Mouse (Mus musculus) forebrain, embryonic 13.5 days (tissue): ENCODE results near the gene D630003M21Rik. TPM values are rescaled to one million over a fixed set of nuclear protein-coding genes. Genes with fewer than 3 reads are reported as not detected.

Experiments
- ATAC-seq: fragments of 200-750 bp; cut with Nextera tagmentation; 2 replicates; pipeline ENCODE4 v1.8.0; 2017
- H3K27ac ChIP-seq: fragments of 300-500 bp; sonication (generic); 2 replicates; pipeline ENCODE4 v1.5.1; 2015; ENCODE audit warnings: inconsistent platforms, mild to moderate bottlenecking, moderate library complexity
- H3K27me3 ChIP-seq: fragments of 300-500 bp; sonication (generic); 2 replicates; pipeline ENCODE4 v1.6.1; 2015; ENCODE audit warnings: mild to moderate bottlenecking, inconsistent platforms
- H3K36me3 ChIP-seq: fragments of 300-500 bp; sonication (generic); 2 replicates; pipeline ENCODE4 v1.6.1; 2015; ENCODE audit warnings: mild to moderate bottlenecking, inconsistent platforms; ENCODE audit not compliant: poor library complexity, severe bottlenecking
- H3K4me1 ChIP-seq: fragments of 300-500 bp; sonication (generic); 2 replicates; pipeline ENCODE4 v1.6.1; 2015; ENCODE audit warnings: inconsistent platforms
- H3K4me2 ChIP-seq: fragments of 300-500 bp; sonication (generic); 2 replicates; pipeline ENCODE4 v1.6.1; 2015; ENCODE audit warnings: inconsistent platforms, mild to moderate bottlenecking, moderate library complexity
- H3K4me3 ChIP-seq: fragments of 300-500 bp; sonication (generic); 2 replicates; pipeline ENCODE4 v1.5.1; 2015; ENCODE audit warnings: mild to moderate bottlenecking, inconsistent platforms
- H3K9ac ChIP-seq: fragments of 300-500 bp; sonication (generic); 2 replicates; pipeline ENCODE4 v1.6.1; 2015; ENCODE audit warnings: mild to moderate bottlenecking, inconsistent platforms
- H3K9me3 ChIP-seq: fragments of 300-500 bp; sonication (generic); replicated peaks from 2 replicates; pipeline ENCODE4 v1.6.1; 2016; ENCODE audit warnings: inconsistent platforms
- WGBS: fragments of 180-500 bp; shearing (Covaris S2); methylation state at CpG from one replicate; pipeline ENCODE4 v1.1.7; 2015; 5-methylcytosine and 5-hydroxymethylcytosine counted together
- polyA plus RNA-seq: library from polyadenylated mRNA; unstranded; fragments of >200 nt; fragmentation: Nextera tagmentation; extraction: Ambion mirVana; gene quantifications from 2 replicates; pipeline ENCODE4 v1.2.1, GENCODE M21; 2015

The D630003M21Rik gene
- polyA plus RNA-seq, 1 experiment from 2014 or later = 2.3 TPM

DNA sequence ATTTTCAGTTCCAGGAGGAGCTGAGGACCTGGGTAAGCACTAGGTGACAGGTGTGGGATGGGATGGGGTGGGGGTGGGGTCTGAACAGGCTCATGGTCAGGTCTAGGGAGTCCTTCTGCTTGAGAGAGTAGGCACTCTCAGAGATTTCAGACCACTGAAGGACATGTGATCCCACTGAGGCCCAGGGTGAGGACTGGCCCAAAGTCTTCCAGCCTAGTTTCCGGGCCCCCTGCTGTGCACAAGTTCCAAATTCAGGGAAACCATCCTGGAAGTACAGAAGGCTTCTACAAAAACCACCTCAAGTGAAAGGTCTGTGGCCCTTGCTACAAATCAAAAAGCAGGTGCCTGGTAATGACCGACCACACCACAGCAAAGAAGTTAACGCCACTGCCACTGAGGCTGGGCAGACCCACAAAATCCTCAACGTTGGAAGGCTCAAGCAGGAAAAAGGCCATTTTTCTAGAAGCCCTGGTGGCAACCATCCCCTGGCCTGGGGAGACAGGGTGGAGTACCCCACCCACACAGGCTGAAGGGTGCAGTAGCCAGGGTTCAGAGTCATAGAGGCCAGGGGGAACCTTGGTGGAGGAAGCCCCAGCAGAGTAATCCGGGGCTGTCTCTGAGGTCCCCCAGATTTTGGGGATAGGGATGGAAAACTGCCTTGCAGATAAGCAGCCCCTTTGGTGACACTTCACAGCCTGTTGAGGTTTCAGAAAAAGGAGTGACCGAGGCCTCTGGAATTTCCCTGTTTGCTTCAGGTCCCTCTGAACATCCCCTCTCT is 84.1 kb downstream of the D630003M21Rik start:
- Histone ChIP-seq H3K4me2 (no peak overlapping the region), H3K9ac (no peak overlapping the region), H3K27ac (no peak overlapping the region), H3K9me3 (no peaks in the 10 kb centered on the region), H3K27me3 (peaks cover 19% of the 10 kb centered on the region), H3K4me1 (peaks cover 18% of the 10 kb centered on the region), H3K36me3 (no peaks in the 10 kb centered on the region), H3K4me3 (no peak overlapping the region)
- 89% methylated on average over 6 of the region's 6 CpGs for WGBS
- no peak for ATAC-seq

DNA sequence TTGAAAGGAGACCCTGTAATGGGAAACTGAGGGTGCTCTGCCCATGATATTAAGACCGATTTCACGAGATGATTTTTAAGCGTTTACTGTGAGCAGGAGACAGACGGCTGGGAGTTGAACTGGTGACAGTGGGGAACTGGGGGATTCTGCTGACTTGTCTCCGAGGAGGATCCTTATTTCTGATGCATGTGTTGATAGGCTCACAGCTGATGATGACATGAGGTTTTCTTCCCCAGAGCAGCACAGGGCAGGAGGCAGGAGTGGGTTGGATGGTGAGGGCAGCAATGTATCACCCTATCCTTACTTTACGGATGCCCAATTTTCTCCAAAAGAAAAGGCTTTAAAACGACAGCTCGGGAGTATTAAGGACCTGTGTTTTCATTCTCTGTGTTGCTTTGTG is 84.8 kb downstream of the D630003M21Rik start:
- Histone ChIP-seq H3K36me3 (no peaks in the 10 kb centered on the region), H3K4me1 (peaks cover 25% of the 10 kb centered on the region), H3K27me3 (peaks cover 19% of the 10 kb centered on the region), H3K4me2 (no peak overlapping the region), H3K9ac (no peak overlapping the region), H3K4me3 (no peak overlapping the region), H3K27ac (no peak overlapping the region), H3K9me3 (no peaks in the 10 kb centered on the region)
- ATAC-seq = no peak
- 43% methylated on average over 8 of the region's 8 CpGs for WGBS

DNA sequence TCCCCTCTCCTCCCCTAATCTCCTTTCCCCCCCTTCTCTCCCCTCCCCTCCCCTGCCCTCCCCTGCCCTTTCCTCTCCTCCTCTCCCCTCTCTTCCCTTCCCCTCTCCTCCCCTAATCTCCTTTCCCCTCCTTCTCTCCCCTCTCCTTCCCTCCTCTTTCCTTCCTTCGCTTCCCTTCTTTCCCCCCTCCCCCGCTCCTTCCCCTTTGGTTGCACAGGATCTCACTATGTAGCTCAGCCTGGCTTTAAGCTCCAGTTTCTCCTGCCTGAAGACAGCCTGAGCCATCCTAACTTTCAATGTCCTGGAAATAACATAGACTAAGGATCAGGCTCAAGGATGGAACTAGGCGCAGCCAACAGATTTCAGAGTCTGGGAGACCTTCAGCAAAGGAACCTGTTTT is 85.2 kb downstream of the D630003M21Rik start:
- Histone ChIP-seq H3K27ac (no peak overlapping the region), H3K36me3 (no peaks in the 10 kb centered on the region), H3K9ac (no peak overlapping the region), H3K9me3 (no peaks in the 10 kb centered on the region), H3K4me3 (no peak overlapping the region), H3K27me3 (peaks cover 19% of the 10 kb centered on the region), H3K4me2 (no peak overlapping the region), H3K4me1 (peaks cover 28% of the 10 kb centered on the region)
- no peak for ATAC-seq
- 63% methylated on average over 3 of the region's 3 CpGs for WGBS

DNA sequence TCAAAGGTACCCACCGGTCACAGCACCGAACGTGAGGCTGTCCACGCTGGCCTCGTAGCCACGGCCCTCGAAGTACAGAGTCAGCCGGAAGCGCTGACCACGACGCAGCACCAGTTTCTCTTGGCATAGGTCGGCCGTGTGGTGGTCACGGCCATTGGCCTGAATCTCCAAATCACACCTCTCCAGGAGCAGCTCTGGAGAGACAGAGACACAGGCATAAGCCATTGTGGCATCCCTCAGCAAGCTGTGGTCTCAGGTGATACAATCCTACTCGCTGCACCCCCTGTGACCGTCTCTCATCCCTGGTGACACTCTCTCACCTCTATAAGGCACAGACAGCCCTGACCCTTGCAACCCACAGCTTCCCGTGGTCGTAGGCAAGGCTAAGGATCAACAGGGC is 86.0 kb downstream of the D630003M21Rik start:
- ATAC-seq = no peak
- Histone ChIP-seq H3K27ac (no peak overlapping the region), H3K9me3 (no peaks in the 10 kb centered on the region), H3K4me3 (no peak overlapping the region), H3K9ac (no peak overlapping the region), H3K4me2 (no peak overlapping the region), H3K36me3 (no peaks in the 10 kb centered on the region), H3K4me1 (peaks cover 28% of the 10 kb centered on the region), H3K27me3 (peaks cover 19% of the 10 kb centered on the region)
- WGBS = 83% methylated on average over 18 of the region's 18 CpGs

DNA sequence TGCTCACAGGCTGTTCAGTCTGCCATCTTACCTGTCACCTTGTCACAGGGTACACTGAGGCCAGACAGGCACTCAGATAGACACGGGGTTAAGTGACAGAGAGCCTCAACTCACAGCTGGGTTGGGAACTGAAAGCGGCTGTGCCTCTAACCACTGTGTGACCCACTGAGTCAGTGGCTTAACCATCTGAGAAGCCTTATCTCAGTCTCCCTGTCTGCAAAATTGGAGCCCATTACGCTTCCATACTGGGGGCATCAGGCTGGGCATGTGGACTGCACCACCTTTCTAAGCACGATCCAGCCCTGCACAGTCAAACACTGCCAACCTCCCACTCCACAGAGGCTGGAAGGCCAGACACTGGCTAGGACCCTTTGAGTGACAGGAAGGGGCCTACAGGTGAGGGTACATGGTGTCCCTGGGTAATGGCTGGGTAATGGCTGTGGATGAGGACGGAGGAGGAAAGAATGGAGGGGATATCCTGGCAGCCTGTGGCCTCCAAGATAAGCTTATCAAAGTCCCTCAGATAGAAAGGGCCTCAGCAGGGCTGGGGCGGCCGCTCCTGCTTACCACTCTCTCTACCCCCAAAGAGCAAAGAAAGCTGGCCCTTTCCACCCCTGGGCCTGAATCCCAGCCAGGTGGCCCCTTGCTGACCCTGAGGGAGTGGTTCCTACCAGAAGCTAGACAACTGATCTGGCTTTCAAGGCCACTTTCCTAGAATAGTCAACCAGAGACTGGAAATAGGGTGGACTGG is 87.2 kb downstream of the D630003M21Rik start:
- Histone ChIP-seq H3K27me3 (peaks cover 15% of the 10 kb centered on the region), H3K9ac (no peak overlapping the region), H3K27ac (no peak overlapping the region), H3K4me1 (peaks cover 28% of the 10 kb centered on the region), H3K4me3 (no peak overlapping the region), H3K36me3 (no peaks in the 10 kb centered on the region), H3K9me3 (no peaks in the 10 kb centered on the region), H3K4me2 (no peak overlapping the region)
- ATAC-seq = no peak
- WGBS = 84% methylated on average over 7 of the region's 7 CpGs

DNA sequence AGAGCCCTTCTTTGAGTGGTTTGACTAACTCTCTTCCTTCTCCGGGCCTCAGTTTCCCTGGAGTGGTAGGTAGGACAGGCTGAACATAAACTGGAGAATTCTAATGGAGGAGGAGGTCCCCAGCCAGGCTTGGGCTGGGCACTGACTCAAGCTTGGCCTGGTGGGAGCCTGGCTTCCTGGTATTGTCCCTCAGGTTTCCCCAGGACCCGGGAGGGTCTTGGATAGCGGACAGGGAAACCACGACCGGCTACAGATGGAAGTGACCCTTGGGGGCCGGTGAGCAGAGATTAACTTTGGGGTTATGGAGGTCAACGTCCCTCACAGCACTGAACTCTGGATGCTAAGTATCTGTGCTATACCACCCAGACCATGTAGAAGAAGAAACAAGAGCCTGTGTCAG is 87.8 kb downstream of the D630003M21Rik start:
- Histone ChIP-seq H3K36me3 (no peaks in the 10 kb centered on the region), H3K4me2 (no peak overlapping the region), H3K27ac (no peak overlapping the region), H3K4me1 (peaks cover 27% of the 10 kb centered on the region), H3K27me3 (peaks cover 15% of the 10 kb centered on the region), H3K9ac (no peak overlapping the region), H3K4me3 (no peak overlapping the region), H3K9me3 (no peaks in the 10 kb centered on the region)
- ATAC-seq = no peak
- WGBS = 88% methylated on average over 7 of the region's 7 CpGs

DNA sequence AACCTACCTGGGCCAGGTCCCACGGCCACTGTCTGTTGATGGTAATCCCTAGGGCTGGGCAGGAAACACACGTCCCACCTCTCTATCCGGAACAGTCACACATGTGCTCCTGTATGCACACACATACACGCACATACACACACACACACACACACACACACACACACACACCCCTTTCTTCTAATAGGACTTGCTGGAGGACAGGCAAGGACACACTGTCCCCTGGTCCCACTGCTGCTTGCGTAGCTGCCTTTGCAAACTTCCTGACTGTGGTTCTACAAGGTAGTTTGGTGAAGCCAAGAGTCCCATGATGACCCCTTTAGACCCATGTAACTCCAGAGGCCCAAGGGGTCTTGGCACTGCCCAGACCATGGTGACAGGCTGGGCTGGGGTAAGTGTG is 88.4 kb downstream of the D630003M21Rik start:
- no peaks in the 10 kb centered on the region for H3K36me3 ChIP-seq
- ATAC-seq = no peak
- H3K27ac ChIP-seq = no peak overlapping the region; the same call in 1 of the 2 replicates
- no peak overlapping the region for H3K4me3 ChIP-seq
- no peaks in the 10 kb centered on the region for H3K9me3 ChIP-seq
- peaks cover 21% of the 10 kb centered on the region for H3K4me1 ChIP-seq
- H3K4me2 ChIP-seq = no peak overlapping the region
- WGBS = 95% methylated on average over 5 of the region's 5 CpGs
- no peak overlapping the region for H3K9ac ChIP-seq
- H3K27me3 ChIP-seq = peaks cover 9% of the 10 kb centered on the region

DNA sequence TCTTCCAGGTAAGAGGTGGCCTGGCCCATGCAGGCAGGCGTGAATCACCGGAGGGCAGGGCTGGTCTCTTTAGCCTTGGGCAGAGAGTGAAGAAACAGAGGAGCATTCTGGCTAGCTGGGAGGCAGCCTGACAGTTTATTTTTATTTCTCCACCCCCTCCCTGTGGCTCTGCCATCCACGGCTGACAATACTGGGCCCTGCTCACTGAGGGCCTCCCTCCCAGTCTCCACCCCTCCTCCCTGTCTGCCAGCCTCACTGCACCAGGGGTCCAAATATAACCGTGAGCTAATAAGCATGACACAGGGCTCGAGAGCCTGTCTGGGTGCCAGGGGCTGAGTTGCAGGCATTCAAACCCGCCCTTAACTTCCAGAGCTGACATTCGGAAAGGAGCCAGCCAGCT is 89.4 kb downstream of the D630003M21Rik start:
- ATAC-seq = peak; percentile 83
- Histone ChIP-seq H3K27ac (peak overlapping the region; percentile 62; the same call in 1 of the 2 replicates), H3K4me1 (peaks cover 20% of the 10 kb centered on the region), H3K9me3 (no peaks in the 10 kb centered on the region), H3K4me2 (no peak overlapping the region), H3K9ac (peak overlapping the region; percentile 38; the same call in 1 of the 2 replicates), H3K4me3 (no peak overlapping the region), H3K27me3 (peaks cover 2% of the 10 kb centered on the region; the same call in 1 of the 2 replicates), H3K36me3 (no peaks in the 10 kb centered on the region)
- 34% methylated on average over 7 of the region's 7 CpGs for WGBS

DNA sequence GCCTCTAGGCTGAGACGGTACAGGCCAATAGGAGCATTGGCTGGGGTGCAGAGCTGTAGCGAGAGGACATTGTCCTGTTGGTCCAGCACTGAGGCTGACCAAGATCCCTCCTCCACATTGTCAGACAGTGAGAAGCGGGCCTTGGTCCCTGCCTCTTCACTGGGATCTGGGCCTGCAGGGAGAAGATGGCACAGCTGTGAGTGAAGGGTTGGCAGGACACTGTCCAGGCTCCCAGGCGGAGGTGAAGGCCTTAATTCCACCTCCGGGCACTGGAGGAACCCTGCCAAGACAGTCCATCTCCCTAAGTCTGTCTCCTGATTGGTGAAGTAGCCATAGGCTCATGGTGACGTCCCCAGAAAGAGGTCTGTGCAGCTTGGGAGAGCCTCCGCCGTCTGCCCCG is 90.2 kb downstream of the D630003M21Rik start:
- no peak overlapping the region for H3K4me3 ChIP-seq
- ATAC-seq = no peak
- no peak overlapping the region for H3K4me2 ChIP-seq
- H3K9me3 ChIP-seq = no peaks in the 10 kb centered on the region
- peaks cover 2% of the 10 kb centered on the region; the same call in 1 of the 2 replicates for H3K27me3 ChIP-seq
- WGBS = 90% methylated on average over 9 of the region's 9 CpGs
- H3K27ac ChIP-seq = no peak overlapping the region
- H3K9ac ChIP-seq = no peak overlapping the region
- H3K4me1 ChIP-seq = peaks cover 20% of the 10 kb centered on the region
- H3K36me3 ChIP-seq = no peaks in the 10 kb centered on the region

DNA sequence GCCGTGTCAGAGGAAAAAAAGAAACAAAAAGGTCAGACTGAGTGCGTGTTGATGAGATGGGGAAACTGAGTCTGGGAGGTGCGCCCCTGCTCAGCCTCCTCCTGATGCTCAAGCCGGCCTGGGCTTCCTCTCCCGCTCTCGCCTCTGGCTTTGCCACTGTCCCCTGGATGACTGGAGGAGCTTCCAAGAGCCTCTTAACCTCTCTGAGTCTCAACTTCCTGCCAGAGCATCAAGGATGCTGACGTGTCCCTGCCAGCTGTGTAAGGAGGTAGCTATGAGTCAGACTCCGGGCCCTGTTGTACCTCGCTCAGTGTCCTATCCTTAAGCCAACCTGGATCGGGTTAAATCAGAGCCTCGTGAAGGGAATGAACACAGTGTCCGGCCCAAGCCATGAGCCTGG is 91.3 kb downstream of the D630003M21Rik start:
- no peak overlapping the region for H3K4me3 ChIP-seq
- no peaks in the 10 kb centered on the region for H3K27me3 ChIP-seq
- H3K4me1 ChIP-seq = peaks cover 20% of the 10 kb centered on the region
- no peak overlapping the region for H3K27ac ChIP-seq
- H3K9ac ChIP-seq = no peak overlapping the region
- H3K36me3 ChIP-seq = no peaks in the 10 kb centered on the region
- no peaks in the 10 kb centered on the region for H3K9me3 ChIP-seq
- H3K4me2 ChIP-seq = no peak overlapping the region
- ATAC-seq = no peak
- WGBS = 93% methylated on average over 12 of the region's 12 CpGs

DNA sequence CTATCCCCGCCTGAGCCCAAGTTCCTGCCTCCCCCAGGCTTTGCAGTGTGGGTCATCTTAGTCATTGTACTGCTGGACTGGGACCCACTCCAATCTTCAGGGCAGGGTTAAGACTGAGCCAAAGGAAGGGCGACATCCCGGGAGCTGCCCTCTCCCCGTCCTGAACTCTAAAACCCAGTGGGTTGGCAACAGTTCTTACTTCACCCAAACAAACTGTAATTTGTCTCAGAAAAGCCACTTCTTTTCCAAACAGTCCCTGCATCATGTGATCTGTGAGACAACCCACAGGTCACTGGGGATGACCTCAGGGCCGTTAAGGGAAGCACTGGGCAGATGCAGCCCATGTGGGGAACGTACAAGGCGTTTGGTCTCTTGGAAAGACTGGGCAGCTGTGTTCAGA is 92.8 kb downstream of the D630003M21Rik start:
- no peak for ATAC-seq
- Histone ChIP-seq H3K9ac (no peak overlapping the region), H3K36me3 (no peaks in the 10 kb centered on the region), H3K27me3 (no peaks in the 10 kb centered on the region), H3K9me3 (no peaks in the 10 kb centered on the region), H3K4me3 (no peak overlapping the region), H3K4me2 (no peak overlapping the region), H3K4me1 (peaks cover 25% of the 10 kb centered on the region), H3K27ac (no peak overlapping the region)
- WGBS = 72% methylated on average over 7 of the region's 7 CpGs

DNA sequence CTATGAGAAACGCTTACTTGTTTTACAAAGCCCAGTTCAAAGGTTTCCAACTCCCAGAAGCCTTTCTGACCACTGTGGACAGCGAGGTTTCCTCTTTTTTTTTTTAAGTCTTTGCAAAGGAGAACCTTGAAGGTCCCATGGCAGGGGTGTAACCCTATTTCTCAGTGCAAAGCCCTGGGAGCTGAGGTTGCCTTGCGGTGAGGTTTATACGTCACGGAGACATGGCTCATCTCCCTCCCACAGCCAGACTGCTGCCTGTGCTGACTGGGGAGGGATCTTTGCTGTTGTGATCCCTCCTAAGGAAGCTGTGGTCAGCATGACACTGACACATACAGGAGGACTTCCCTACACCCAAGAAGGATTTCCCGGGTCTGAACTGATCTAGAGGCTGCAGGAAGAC is 96.0 kb downstream of the D630003M21Rik start:
- 83% methylated on average over 6 of the region's 6 CpGs for WGBS

More for the DNA sequence above, 96.0 kb downstream of the D630003M21Rik start:
- peaks cover 23% of the 10 kb centered on the region for H3K4me1 ChIP-seq
- no peaks in the 10 kb centered on the region for H3K27me3 ChIP-seq
- H3K27ac ChIP-seq = no peak overlapping the region
- H3K4me3 ChIP-seq = no peak overlapping the region
- H3K36me3 ChIP-seq = no peaks in the 10 kb centered on the region
- no peak overlapping the region for H3K4me2 ChIP-seq
- H3K9me3 ChIP-seq = no peaks in the 10 kb centered on the region
- ATAC-seq = no peak
- no peak overlapping the region for H3K9ac ChIP-seq
